Mouse (Mus musculus): ENCODE results near the gene Serpinb1c.

- TF ChIP-seq EP300 (IDR thresholded peaks at IDR 0.05; ENCODE audit: low read depth in 1 of 2, low read length in 2 of 2) (no peak), POLR2A (IDR thresholded peaks at IDR 0.05; ENCODE audit: control insufficient read depth in 1 of 2, insufficient read depth in 1 of 2, low read depth in 1 of 2, low read length in 2 of 2, poor library complexity in 1 of 2) (no peak), HCFC1 (IDR thresholded peaks at IDR 0.05; ENCODE audit: low read depth, low read length) (no peak), GATA1 (IDR thresholded peaks at IDR 0.05; ENCODE audit: low read depth, low read length) (no peak), CTCF (IDR thresholded peaks at IDR 0.05 in 2 of 3, conservative IDR thresholded peaks at IDR 0.05 in 1 of 3; ENCODE audit: control insufficient read depth in 1 of 3, insufficient read depth in 1 of 3, low read depth in 2 of 3, low read length in 3 of 3, poor library complexity in 1 of 3, severe bottlenecking in 1 of 3) (no peak), TBP (IDR thresholded peaks at IDR 0.05; ENCODE audit: low read depth, low read length) (no peak), MAFK (IDR thresholded peaks at IDR 0.05; ENCODE audit: borderline replicate concordance, low read depth, low read length) (no peak), TCF12 (IDR thresholded peaks at IDR 0.05; ENCODE audit: low read depth, low read length) (no peak)
These were observed 63.5 kb downstream of the Serpinb1c start for GRCm38 (mm10) chr13:32834513-32834912.

Data from MEL (cell line).